Mouse (Mus musculus): Measurements from ENCODE around the gene Aph1c. TPM values are rescaled to one million over a fixed set of nuclear protein-coding genes. Genes with fewer than 3 reads are reported as not detected.

The Aph1c gene
- polyA plus RNA-seq (2012; rRNA removed) (0.77 and 0.80 TPM in 2 replicates), polyA plus RNA-seq (2014; fragmentation: Nextera tagmentation; extraction: Ambion mirVana) (2.4 and 2.5 TPM in 2 replicates)

DNA sequence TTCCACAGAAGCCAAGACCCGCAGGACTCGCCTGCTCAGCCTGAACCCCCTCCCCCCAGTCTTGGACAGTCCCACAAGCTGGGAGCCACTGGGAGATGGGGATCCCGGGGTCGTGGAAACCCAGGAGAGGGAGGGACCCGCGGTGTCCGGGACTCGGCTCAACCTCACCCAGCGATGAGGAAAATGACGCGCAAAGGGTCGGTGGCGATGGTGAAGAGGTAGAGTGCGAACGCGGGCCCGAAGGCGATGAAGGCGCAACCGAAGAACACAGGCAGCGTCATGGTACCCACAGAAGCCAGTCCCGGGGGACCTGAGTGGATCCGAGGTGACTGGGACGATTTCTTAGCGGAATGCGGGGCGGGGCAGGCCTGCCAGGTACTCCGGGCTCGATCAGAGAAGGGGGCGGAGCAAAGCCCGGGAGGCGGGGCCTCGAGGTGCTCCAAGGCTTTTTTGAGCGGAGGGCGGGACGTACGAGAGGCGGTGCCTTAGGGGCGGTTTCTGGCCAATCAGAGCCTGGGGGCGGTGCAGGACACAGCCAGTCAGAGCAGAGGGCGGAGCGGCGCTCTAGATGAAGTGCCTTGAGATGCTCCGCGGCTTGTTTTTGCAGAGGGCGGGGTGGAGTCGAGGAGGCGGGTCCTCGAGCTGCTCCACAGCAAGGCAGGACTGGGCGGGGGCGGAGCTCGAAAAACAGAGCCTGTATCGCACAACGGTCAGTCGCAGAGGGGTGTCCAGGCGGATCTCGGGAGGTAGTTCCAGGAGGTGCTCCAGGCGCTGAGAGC, at the start of gene Aph1c:
TSS of gene Aph1c (minus strand) at position 409 of the 779 bp plus-strand sequence.
- H3K27me3 ChIP-seq (ENCODE audit: control insufficient read depth, insufficient read depth, low read length) = no peaks in the 10 kb centered on the region; the same call in 1 of the 2 replicates
- H3K4me3 ChIP-seq (ENCODE audit: insufficient read depth in 1 of 2, low read depth in 2 of 2, low read length in 2 of 2) = peak within 1 kb of the TSS; percentile 58
- peak; percentile 16; the same call in 1 of the 2 replicates for TF ChIP-seq CTCF (IDR thresholded peaks at IDR 0.05; ENCODE audit: low read depth)
- no peak for TF ChIP-seq EP300 (IDR thresholded peaks at IDR 0.05; ENCODE audit: low read depth)
- H3K36me3 ChIP-seq (replicated peaks; ENCODE audit: control insufficient read depth, insufficient read depth, low read depth) = no peaks in the 10 kb centered on the region
- WGBS (ENCODE audit: insufficient replicate concordance) = under 1% methylated on average over 58 of the region's 58 CpGs
- H3K9me3 ChIP-seq (ENCODE audit: control insufficient read depth, low read length) = no peaks in the 10 kb centered on the region
- ATAC-seq (ENCODE audit: insufficient read depth) = peak; percentile 99
- peak within 1 kb of the TSS; percentile 95 for H3K4me2 ChIP-seq (ENCODE audit: low read depth)
- H3K27ac ChIP-seq = no peak within 1 kb of the TSS
- H3K4me1 ChIP-seq (replicated peaks; ENCODE audit: control insufficient read depth in 2 of 2, insufficient read depth in 2 of 2, low read length in 1 of 2) = peaks cover 4 to 11% of the 10 kb centered on the region in 2 experiments; a peak in 3 of 4 replicates
- peak within 1 kb of the TSS; percentile 59; the same call in 1 of the 2 replicates for H3K9ac ChIP-seq (replicated peaks)
- DNase-seq (ENCODE audit: low read depth in 3 of 3, low spot score in 3 of 3) = peak; percentile 99

DNA sequence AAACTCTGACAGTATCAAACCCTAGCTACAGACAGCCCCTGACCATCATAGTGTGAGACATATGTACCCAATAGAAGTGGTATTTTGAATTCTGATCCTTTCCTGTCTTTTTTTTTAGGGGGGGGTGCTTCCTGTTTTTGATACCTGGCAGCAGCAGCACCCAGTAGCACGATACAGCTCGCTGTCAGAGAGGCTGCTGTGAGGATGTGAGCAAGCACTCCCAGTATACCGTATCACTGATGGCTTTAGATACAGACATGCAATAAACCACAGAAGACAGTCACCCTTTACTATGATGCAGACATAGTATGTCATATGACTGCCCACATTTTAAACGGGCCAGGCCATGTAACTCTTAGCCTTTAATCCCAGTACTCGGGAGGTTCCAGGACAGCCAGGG, 49.0 kb upstream of the Aph1c start:
- 32% methylated on average over 5 of the region's 5 CpGs for WGBS (ENCODE audit: insufficient replicate concordance)
- Histone ChIP-seq H3K4me1 (replicated peaks; ENCODE audit: control insufficient read depth in 2 of 2, insufficient read depth in 2 of 2, low read length in 1 of 2) (peaks cover 19 to 36% of the 10 kb centered on the region in 2 experiments), H3K36me3 (replicated peaks; ENCODE audit: control insufficient read depth, insufficient read depth, low read depth) (no peaks in the 10 kb centered on the region; the same call in 1 of the 2 replicates), H3K9me3 (ENCODE audit: control insufficient read depth, low read length) (no peaks in the 10 kb centered on the region), H3K9ac (replicated peaks) (no peak overlapping the region), H3K4me2 (ENCODE audit: low read depth) (no peak overlapping the region), H3K27me3 (ENCODE audit: control insufficient read depth, insufficient read depth, low read length) (no peaks in the 10 kb centered on the region), H3K27ac (no peak overlapping the region), H3K4me3 (ENCODE audit: insufficient read depth in 1 of 2, low read depth in 2 of 2, low read length in 2 of 2) (no peak overlapping the region)
- no peak for TF ChIP-seq EP300 (IDR thresholded peaks at IDR 0.05; ENCODE audit: low read depth)
- no peak for TF ChIP-seq CTCF (IDR thresholded peaks at IDR 0.05; ENCODE audit: low read depth)
- no peak for ATAC-seq (ENCODE audit: insufficient read depth)
- DNase-seq (ENCODE audit: low read depth in 3 of 3, low spot score in 3 of 3) = no peak

DNA sequence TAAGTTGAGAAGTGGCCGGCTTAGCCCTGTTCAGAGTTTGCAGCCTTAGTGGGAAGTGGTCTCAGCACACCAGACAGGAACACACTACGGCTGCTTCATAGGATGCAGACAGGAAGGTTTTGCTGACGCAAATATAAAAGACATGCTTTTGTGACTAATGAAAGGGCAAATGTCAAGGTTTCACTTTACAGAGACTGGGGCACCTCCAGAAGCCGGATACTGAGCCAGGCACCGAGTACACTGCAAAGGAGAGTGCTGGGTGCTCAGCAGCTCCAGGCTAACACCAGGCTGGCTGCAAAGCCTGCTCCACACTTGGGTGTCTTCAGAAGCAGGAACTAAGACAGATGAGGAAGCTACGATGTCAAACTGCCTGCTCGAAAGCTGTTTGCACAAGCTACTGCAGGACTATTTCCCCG, 47.9 kb upstream of the Aph1c start:
- Histone ChIP-seq H3K4me1 (replicated peaks; ENCODE audit: control insufficient read depth in 2 of 2, insufficient read depth in 2 of 2, low read length in 1 of 2) (peaks cover 19 to 36% of the 10 kb centered on the region in 2 experiments), H3K9ac (replicated peaks) (no peak overlapping the region), H3K4me2 (ENCODE audit: low read depth) (peak overlapping the region; percentile 21; the same call in 1 of the 2 replicates), H3K27me3 (ENCODE audit: control insufficient read depth, insufficient read depth, low read length) (no peaks in the 10 kb centered on the region), H3K9me3 (ENCODE audit: control insufficient read depth, low read length) (no peaks in the 10 kb centered on the region), H3K27ac (no peak overlapping the region), H3K36me3 (replicated peaks; ENCODE audit: control insufficient read depth, insufficient read depth, low read depth) (no peaks in the 10 kb centered on the region; the same call in 1 of the 2 replicates), H3K4me3 (ENCODE audit: insufficient read depth in 1 of 2, low read depth in 2 of 2, low read length in 2 of 2) (no peak overlapping the region)
- no peak for TF ChIP-seq EP300 (IDR thresholded peaks at IDR 0.05; ENCODE audit: low read depth)
- no peak for TF ChIP-seq CTCF (IDR thresholded peaks at IDR 0.05; ENCODE audit: low read depth)
- 40% methylated on average over 8 of the region's 8 CpGs for WGBS (ENCODE audit: insufficient replicate concordance)
- ATAC-seq (ENCODE audit: insufficient read depth) (no peak), DNase-seq (ENCODE audit: low read depth in 3 of 3, low spot score in 3 of 3) (no peak)

DNA sequence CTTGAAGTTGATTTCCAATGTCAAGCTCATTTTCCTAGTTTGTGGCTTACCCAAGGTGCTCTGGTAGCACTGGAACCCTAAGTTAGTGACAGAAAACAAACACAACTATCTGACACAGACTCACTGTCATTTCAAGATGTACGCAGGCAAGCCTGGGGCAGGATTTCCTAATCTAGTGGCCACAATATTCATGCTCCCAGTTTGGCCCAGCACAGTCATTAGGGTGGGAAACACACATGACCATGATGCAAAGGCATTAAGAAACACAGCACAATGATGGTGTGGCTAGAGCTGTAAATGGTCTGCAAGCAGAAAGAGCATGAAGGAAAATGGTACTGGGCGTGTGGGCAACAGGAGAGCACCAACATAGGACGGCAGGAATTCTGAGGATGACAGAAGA, 47.3 kb upstream of the Aph1c start:
- Histone ChIP-seq H3K4me3 (ENCODE audit: insufficient read depth in 1 of 2, low read depth in 2 of 2, low read length in 2 of 2) (no peak overlapping the region), H3K27me3 (ENCODE audit: control insufficient read depth, insufficient read depth, low read length) (no peaks in the 10 kb centered on the region), H3K4me1 (replicated peaks; ENCODE audit: control insufficient read depth in 2 of 2, insufficient read depth in 2 of 2, low read length in 1 of 2) (peaks cover 15 to 30% of the 10 kb centered on the region in 2 experiments), H3K4me2 (ENCODE audit: low read depth) (no peak overlapping the region), H3K9ac (replicated peaks) (no peak overlapping the region), H3K27ac (no peak overlapping the region), H3K36me3 (replicated peaks; ENCODE audit: control insufficient read depth, insufficient read depth, low read depth) (no peaks in the 10 kb centered on the region; the same call in 1 of the 2 replicates), H3K9me3 (ENCODE audit: control insufficient read depth, low read length) (no peaks in the 10 kb centered on the region)
- ATAC-seq (ENCODE audit: insufficient read depth) (no peak), DNase-seq (ENCODE audit: low read depth in 3 of 3, low spot score in 3 of 3) (peak in 1 of 3 experiments; percentile 40)
- TF ChIP-seq EP300 (IDR thresholded peaks at IDR 0.05; ENCODE audit: low read depth) = no peak
- no peak for TF ChIP-seq CTCF (IDR thresholded peaks at IDR 0.05; ENCODE audit: low read depth)
- 59% methylated on average over 3 of the region's 3 CpGs for WGBS (ENCODE audit: insufficient replicate concordance)

DNA sequence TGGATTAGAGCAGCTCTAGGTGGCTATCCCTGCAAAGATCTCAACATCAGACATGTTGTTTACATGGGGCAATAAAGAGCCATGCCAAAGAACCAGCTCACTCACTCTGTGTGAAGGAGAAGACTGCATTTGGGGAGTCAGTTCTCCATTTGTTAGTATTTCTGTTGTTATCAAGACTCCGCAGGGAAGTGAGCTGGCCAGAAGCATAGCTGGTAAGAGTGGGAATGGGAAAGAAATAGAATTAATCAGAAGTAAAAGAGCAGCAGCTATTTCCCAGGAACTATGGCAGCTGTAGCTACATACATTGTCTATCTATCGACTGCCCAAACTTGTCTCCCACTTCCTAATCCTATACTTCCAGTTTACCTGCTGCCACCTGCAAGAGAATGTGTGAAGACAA, 46.2 kb upstream of the Aph1c start:
- TF ChIP-seq EP300 (IDR thresholded peaks at IDR 0.05; ENCODE audit: low read depth) (no peak), CTCF (IDR thresholded peaks at IDR 0.05; ENCODE audit: low read depth) (no peak)
- no peaks in the 10 kb centered on the region for H3K9me3 ChIP-seq (ENCODE audit: control insufficient read depth, low read length)
- no peak overlapping the region for H3K4me3 ChIP-seq (ENCODE audit: insufficient read depth in 1 of 2, low read depth in 2 of 2, low read length in 2 of 2)
- H3K4me2 ChIP-seq (ENCODE audit: low read depth) = no peak overlapping the region
- H3K4me1 ChIP-seq (replicated peaks; ENCODE audit: control insufficient read depth in 2 of 2, insufficient read depth in 2 of 2, low read length in 1 of 2) = peaks cover 15 to 21% of the 10 kb centered on the region in 2 experiments
- WGBS (ENCODE audit: insufficient replicate concordance) = 81% methylated on average over 2 of the region's 2 CpGs
- DNase-seq (ENCODE audit: low read depth in 3 of 3, low spot score in 3 of 3) (peak in 2 of 3 experiments; percentile 62 to 66), ATAC-seq (ENCODE audit: insufficient read depth) (no peak)
- no peaks in the 10 kb centered on the region; the same call in 1 of the 2 replicates for H3K36me3 ChIP-seq (replicated peaks; ENCODE audit: control insufficient read depth, insufficient read depth, low read depth)
- H3K27ac ChIP-seq = no peak overlapping the region
- no peak overlapping the region for H3K9ac ChIP-seq (replicated peaks)
- no peaks in the 10 kb centered on the region for H3K27me3 ChIP-seq (ENCODE audit: control insufficient read depth, insufficient read depth, low read length)
